8 mouse cellular contexts compared by ENCODE assay signal in the genomic region with DNA sequence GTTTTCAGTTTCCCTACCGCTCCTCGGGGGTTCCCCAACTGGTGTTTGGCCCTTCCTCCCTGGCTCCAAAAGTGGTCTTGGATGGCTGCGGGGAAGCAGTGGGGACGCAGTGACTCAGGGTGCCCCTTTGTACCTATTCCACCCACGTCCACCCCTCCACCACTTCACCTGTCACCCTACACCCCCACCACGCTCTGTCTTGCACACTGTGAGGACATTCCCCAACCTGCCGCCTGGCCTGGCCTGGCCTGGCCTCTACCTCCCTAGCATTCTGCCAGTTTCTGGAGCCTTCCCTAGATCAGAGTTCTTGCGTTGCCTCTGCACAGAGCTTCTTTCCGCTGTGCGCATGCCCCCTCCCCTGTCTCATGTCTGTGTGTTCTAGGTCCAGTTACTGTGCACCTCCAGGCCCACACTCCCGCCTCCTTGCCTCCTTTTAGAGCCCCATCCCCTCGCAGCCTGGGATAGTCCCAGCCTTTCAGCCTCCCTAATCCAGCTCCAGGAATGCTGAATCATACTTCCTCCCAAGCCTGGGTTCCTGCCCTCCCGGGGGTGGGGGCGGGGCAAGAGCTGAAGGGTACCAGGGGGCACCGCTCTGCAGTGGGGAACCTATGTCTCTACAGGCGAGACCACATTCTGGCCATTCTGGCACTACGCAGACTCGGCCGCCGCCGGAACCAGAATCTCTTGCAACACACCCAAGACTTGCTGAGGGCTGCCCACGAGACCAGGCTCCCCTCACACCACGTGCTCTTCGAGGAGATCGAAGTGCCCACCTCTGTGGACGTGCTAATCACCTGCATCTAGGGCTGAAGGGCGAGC. TPM values are rescaled to one million over a fixed set of nuclear protein-coding genes. Genes with fewer than 3 reads are reported as not detected.
DNase-seq lines count a peak whose midpoint lies in the region; ATAC-seq and TF ChIP-seq lines count a peak whose summit lies in the region.

No protein-coding gene starts in this region.

- intact Hi-C loops in left cerebral cortex, adult 2 months (cut with DNase I), result no loop called here

- no peak for TF ChIP-seq CTCF in left cerebral cortex, adult 2 months (IDR thresholded peaks at IDR 0.05)

- no peaks in the 10 kb centered on the region for H3K36me3 ChIP-seq in forebrain, embryonic 11.5 days (ENCODE audit: control insufficient read depth, insufficient read depth, low read length)
- no peaks in the 10 kb centered on the region for H3K36me3 ChIP-seq in intestine, embryonic 15.5 days
- no peaks in the 10 kb centered on the region for H3K36me3 ChIP-seq in lung, embryonic 16.5 days (ENCODE audit: control insufficient read depth, insufficient read depth, low read length)

- no peak for ATAC-seq in forebrain, embryonic 11.5 days (replicated peaks; ENCODE audit: low FRiP score)
- ATAC-seq in intestine, embryonic 15.5 days, result no peak
- no peak for ATAC-seq in lung, embryonic 16.5 days (ENCODE audit: low read depth)

- H3K27ac ChIP-seq in left cerebral cortex, adult 2 months, result peak overlapping the region; percentile 3
- H3K27ac ChIP-seq in forebrain, embryonic 11.5 days (ENCODE audit: low read depth, low read length), result no peak overlapping the region
- H3K27ac ChIP-seq in intestine, embryonic 15.5 days, result peak overlapping the region; percentile 30
- H3K27ac ChIP-seq in lung, embryonic 16.5 days (ENCODE audit: low read length), result no peak overlapping the region; the same call in 1 of the 2 replicates

- H3K9ac ChIP-seq in forebrain, embryonic 11.5 days (ENCODE audit: low read length), result no peak overlapping the region
- H3K9ac ChIP-seq in intestine, embryonic 15.5 days, result peak overlapping the region; percentile 36; the same call in 1 of the 2 replicates
- no peak overlapping the region; the same call in none of the 2 replicates for H3K9ac ChIP-seq in lung, embryonic 16.5 days (ENCODE audit: low read length)

- peaks cover 14% of the 10 kb centered on the region for H3K4me1 ChIP-seq in forebrain, embryonic 11.5 days (replicated peaks; ENCODE audit: control insufficient read depth, insufficient read depth, low read length)
- H3K4me1 ChIP-seq in intestine, embryonic 15.5 days (replicated peaks), result peaks cover 55% of the 10 kb centered on the region
- peaks cover 28% of the 10 kb centered on the region for H3K4me1 ChIP-seq in lung, embryonic 16.5 days (replicated peaks; ENCODE audit: control insufficient read depth, insufficient read depth, low read length)

- DNase-seq in left cerebral cortex, adult 2 months (ENCODE audit: extremely low spot score in 1 of 2, low spot score in 2 of 2), result no peak
- DNase-seq in left cerebral cortex, adult 9 months (ENCODE audit: low spot score in 2 of 2), result no peak
- DNase-seq in forebrain, embryonic 11.5 days (ENCODE audit: low spot score), result no peak
- DNase-seq in cerebellum, adult 8-10 months, result no peak
- no peak for DNase-seq in gastrocnemius, postnatal 10 days
- no peak for DNase-seq in cerebellum, adult 9-10 months

- peaks cover 53% of the 10 kb centered on the region for H3K27me3 ChIP-seq in forebrain, embryonic 11.5 days (ENCODE audit: control insufficient read depth, insufficient read depth, low read length)
- peaks cover 44% of the 10 kb centered on the region for H3K27me3 ChIP-seq in intestine, embryonic 15.5 days (replicated peaks)
- H3K27me3 ChIP-seq in lung, embryonic 16.5 days (ENCODE audit: control insufficient read depth, insufficient read depth, low read depth, low read length), result peaks cover 38% of the 10 kb centered on the region

- no peaks in the 10 kb centered on the region for H3K9me3 ChIP-seq in forebrain, embryonic 11.5 days (ENCODE audit: control insufficient read depth, low read length)
- H3K9me3 ChIP-seq in intestine, embryonic 15.5 days, result no peaks in the 10 kb centered on the region
- no peaks in the 10 kb centered on the region for H3K9me3 ChIP-seq in lung, embryonic 16.5 days (ENCODE audit: control insufficient read depth, low read length)

- H3K4me2 ChIP-seq in forebrain, embryonic 11.5 days (ENCODE audit: low read depth, low read length, severe bottlenecking), result peak overlapping the region; percentile 67
- peak overlapping the region; percentile 75 for H3K4me2 ChIP-seq in intestine, embryonic 15.5 days (replicated peaks)
- H3K4me2 ChIP-seq in lung, embryonic 16.5 days (ENCODE audit: low read depth, low read length), result peak overlapping the region; percentile 73

- no peak overlapping the region; the same call in 1 of the 2 replicates for H3K4me3 ChIP-seq in left cerebral cortex, adult 2 months
- peak overlapping the region; percentile 34 for H3K4me3 ChIP-seq in forebrain, embryonic 11.5 days (ENCODE audit: low read depth, low read length)
- peak overlapping the region; percentile 34 for H3K4me3 ChIP-seq in intestine, embryonic 15.5 days (replicated peaks)
- H3K4me3 ChIP-seq in lung, embryonic 16.5 days (ENCODE audit: low read length), result peak overlapping the region; percentile 40

- WGBS in forebrain, embryonic 11.5 days, result 11% methylated on average over 27 of the region's 27 CpGs
- 27% methylated on average over 27 of the region's 27 CpGs for WGBS in intestine, embryonic 15.5 days
- 15% methylated on average over 27 of the region's 27 CpGs for WGBS in lung, embryonic 16.5 days

RNA-seq across cellular contexts. Expression of gene Tnfaip2, which starts 12.0 kb away (rescaled TPM):
- total RNA-seq in left cerebral cortex, adult 2 months (2021), result under 1 TPM; 0.82 to 0.84 TPM
- 1.5 and 2.0 TPM in 2 replicates for polyA plus RNA-seq in forebrain, embryonic 11.5 days (2014; fragmentation: Nextera tagmentation; extraction: Ambion mirVana)
- 4.9 and 5.7 TPM in 2 replicates for polyA plus RNA-seq in intestine, embryonic 15.5 days (2015; fragmentation: Nextera tagmentation; extraction: Ambion mirVana)
- polyA plus RNA-seq in lung, embryonic 16.5 days (2015; fragmentation: Nextera tagmentation; extraction: Ambion mirVana), result 4.0 and 6.9 TPM in 2 replicates
- total RNA-seq in gastrocnemius, postnatal 10 days (2021), result 10 to 100 TPM; 37.0 to 47.7 TPM

RNA-seq across cellular contexts. Expression of gene Exoc3l4, which starts 13.4 kb away (rescaled TPM):
- under 1 TPM; 0.54 to 0.96 TPM for total RNA-seq in left cerebral cortex, adult 2 months (2021)
- 3.0 and 3.3 TPM in 2 replicates for polyA plus RNA-seq in forebrain, embryonic 11.5 days (2014; fragmentation: Nextera tagmentation; extraction: Ambion mirVana)
- polyA plus RNA-seq in intestine, embryonic 15.5 days (2015; fragmentation: Nextera tagmentation; extraction: Ambion mirVana), result 11.1 and 11.5 TPM in 2 replicates
- 13.0 and 14.5 TPM in 2 replicates for polyA plus RNA-seq in lung, embryonic 16.5 days (2015; fragmentation: Nextera tagmentation; extraction: Ambion mirVana)
- 10 to 100 TPM; 20.3 to 26.0 TPM for total RNA-seq in gastrocnemius, postnatal 10 days (2021)

RNA-seq across cellular contexts. Expression of gene Lbhd2, which starts 23.6 kb away (rescaled TPM):
- total RNA-seq in left cerebral cortex, adult 2 months (2021), result 1 to 10 TPM; 1.3 to 2.8 TPM
- not detected in 2 replicates for polyA plus RNA-seq in forebrain, embryonic 11.5 days (2014; fragmentation: Nextera tagmentation; extraction: Ambion mirVana)
- 1.6 and 2.0 TPM in 2 replicates for polyA plus RNA-seq in intestine, embryonic 15.5 days (2015; fragmentation: Nextera tagmentation; extraction: Ambion mirVana)
- polyA plus RNA-seq in lung, embryonic 16.5 days (2015; fragmentation: Nextera tagmentation; extraction: Ambion mirVana), result 0.79 and 0.80 TPM in 2 replicates
- total RNA-seq in gastrocnemius, postnatal 10 days (2021), result under 1 TPM in 1 of 2 experiments, not detected in 1; 0.70 TPM

RNA-seq across cellular contexts. Expression of gene Cdc42bpb, which starts 52.7 kb away (rescaled TPM):
- 100 to 1,000 TPM; 137 to 142 TPM for total RNA-seq in left cerebral cortex, adult 2 months (2021)
- polyA plus RNA-seq in forebrain, embryonic 11.5 days (2014; fragmentation: Nextera tagmentation; extraction: Ambion mirVana), result 42.7 and 44.0 TPM in 2 replicates
- 31.8 and 33.9 TPM in 2 replicates for polyA plus RNA-seq in intestine, embryonic 15.5 days (2015; fragmentation: Nextera tagmentation; extraction: Ambion mirVana)
- polyA plus RNA-seq in lung, embryonic 16.5 days (2015; fragmentation: Nextera tagmentation; extraction: Ambion mirVana), result 34.4 and 36.1 TPM in 2 replicates
- total RNA-seq in gastrocnemius, postnatal 10 days (2021), result 10 to 100 TPM; 48.3 to 55.8 TPM

RNA-seq across cellular contexts. Expression of gene Gm266, which starts 55.4 kb away (rescaled TPM):
- total RNA-seq in left cerebral cortex, adult 2 months (2021), result 1 to 10 TPM; 3.1 to 3.3 TPM
- polyA plus RNA-seq in forebrain, embryonic 11.5 days (2014; fragmentation: Nextera tagmentation; extraction: Ambion mirVana), result 4.7 and 5.0 TPM in 2 replicates
- polyA plus RNA-seq in intestine, embryonic 15.5 days (2015; fragmentation: Nextera tagmentation; extraction: Ambion mirVana), result 17.7 and 19.9 TPM in 2 replicates
- 3.9 and 5.4 TPM in 2 replicates for polyA plus RNA-seq in lung, embryonic 16.5 days (2015; fragmentation: Nextera tagmentation; extraction: Ambion mirVana)
- 1 to 10 TPM; 4.7 to 6.5 TPM for total RNA-seq in gastrocnemius, postnatal 10 days (2021)

Comparison
In these comparisons a context has a peak if more than half of its experiments do, and no peak if none do; other contexts are left out.
1. H3K27ac ChIP-seq: peak in left cerebral cortex, adult 2 months (single experiment) and intestine, embryonic 15.5 days (single experiment); none in forebrain, embryonic 11.5 days (single experiment) and lung, embryonic 16.5 days (single experiment).
2. Peak in every context shown above with its lines, with median percentiles within 50 percentile points of each other: H3K4me2 ChIP-seq.